Mouse (Mus musculus): Measurements from ENCODE around the gene Tpt1. TPM values are rescaled to one million over a fixed set of nuclear protein-coding genes. Genes with fewer than 3 reads are reported as not detected.
A peak's percentile ranks its signal among the peaks of the same experiment; 100 is the strongest.
"Not testable (repeated sequence)": the region's sequence is repeated elsewhere in the genome, so short reads cannot be mapped to it uniquely, and the experiment has no call there.

The Tpt1 gene
- polyA plus RNA-seq, 1 experiment from 2014 or later, result 1,034 TPM

DNA sequence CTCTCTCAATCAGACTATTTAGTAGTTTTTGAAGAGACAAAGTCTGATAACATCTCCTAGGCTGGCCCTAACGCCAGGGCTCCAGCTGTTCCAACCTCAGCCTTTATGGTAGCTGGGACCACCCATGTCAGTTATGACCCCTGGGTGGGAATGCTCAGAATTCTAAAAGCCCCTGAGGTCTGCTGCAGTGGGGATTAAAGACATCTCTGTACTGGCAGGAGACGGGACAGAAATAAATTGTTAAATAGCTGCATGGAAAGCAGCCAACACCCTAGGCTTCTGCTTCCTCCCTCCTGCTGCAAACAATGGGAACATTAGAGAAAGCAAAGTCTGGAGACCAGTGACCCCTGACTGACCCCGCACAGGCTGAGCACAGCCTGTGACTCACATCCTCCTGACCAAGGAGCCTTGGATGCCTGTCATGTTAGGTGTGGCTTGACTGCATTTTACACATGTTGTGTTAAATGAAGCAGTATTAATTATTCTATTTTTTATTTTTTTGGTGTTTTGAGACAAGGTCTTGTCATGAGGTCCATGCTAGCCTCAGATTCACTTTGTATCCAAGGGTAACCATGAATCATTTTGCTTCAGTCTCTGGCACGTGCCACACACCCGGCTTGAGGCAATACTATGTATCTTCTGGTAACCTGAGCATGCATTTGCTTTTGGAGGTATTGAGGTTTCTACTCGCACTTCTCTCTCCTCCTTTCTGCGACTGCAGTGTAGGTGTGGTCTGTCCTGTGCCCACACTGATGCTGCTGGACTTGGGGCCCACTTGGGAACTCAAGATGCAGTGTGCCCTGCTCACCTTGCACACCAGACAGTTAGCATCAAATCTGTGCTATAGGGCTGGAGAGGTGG, 18.9 kb downstream of the Tpt1 start:
- Histone ChIP-seq H3K4me2 (no peak overlapping the region), H3K27ac (ENCODE audit: low read depth, low read length) (peak overlapping the region; percentile 38; the same call in 1 of the 2 replicates), H3K9ac (ENCODE audit: low read depth, low read length) (no peak overlapping the region), H3K27me3 (replicated peaks; ENCODE audit: control insufficient read depth, insufficient read depth, low read length) (no peaks in the 10 kb centered on the region), H3K9me3 (ENCODE audit: control insufficient read depth, low read length) (no peaks in the 10 kb centered on the region), H3K36me3 (ENCODE audit: control insufficient read depth, insufficient read depth, low read length) (no peaks in the 10 kb centered on the region), H3K4me1 (replicated peaks; ENCODE audit: control insufficient read depth, insufficient read depth, low read length) (no peaks in the 10 kb centered on the region), H3K4me3 (ENCODE audit: low read depth, low read length) (no peak overlapping the region)
- no peak for DNase-seq (ENCODE audit: low spot score)
- ATAC-seq (replicated peaks; ENCODE audit: low FRiP score), result peak; percentile 56; the same call in 1 of the 2 replicates
- WGBS, result 39% methylated on average over 7 of the region's 7 CpGs

DNA sequence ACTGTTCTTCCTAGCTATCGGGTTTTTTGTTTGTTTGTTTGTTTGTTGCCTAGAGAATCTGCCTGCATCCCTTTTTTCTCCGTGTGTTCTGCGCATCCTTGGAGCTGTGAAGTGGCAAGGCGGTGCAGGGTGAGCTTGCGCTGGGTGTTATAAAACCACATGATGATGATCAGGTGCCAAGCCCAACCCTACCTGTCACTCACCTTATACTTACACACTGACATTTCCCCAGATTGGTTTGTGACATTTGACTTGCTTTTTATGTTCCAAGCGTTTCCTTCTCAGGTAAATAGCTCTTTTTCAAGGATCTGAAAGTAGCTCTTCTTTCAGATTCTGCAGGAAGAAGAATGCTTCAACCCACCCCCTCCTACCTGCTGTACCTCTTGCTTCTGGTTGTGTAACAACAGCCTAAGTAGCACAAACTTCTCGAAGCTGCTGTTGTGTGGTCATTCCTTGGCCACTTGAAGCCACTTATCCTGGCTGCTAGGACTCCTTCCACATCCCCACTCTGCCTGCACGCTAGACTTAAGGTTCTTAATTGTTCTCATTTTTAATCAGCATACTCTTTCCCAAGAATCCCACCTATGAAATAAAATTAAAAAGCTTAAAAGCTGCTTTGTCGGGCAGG, 21.9 kb downstream of the Tpt1 start:
- Histone ChIP-seq H3K4me2 (no peak overlapping the region), H3K9me3 (ENCODE audit: control insufficient read depth, low read length) (0 out of 2 replicates have a peak, but pooled peaks cover 2% of the 10 kb centered on the region), H3K36me3 (ENCODE audit: control insufficient read depth, insufficient read depth, low read length) (no peaks in the 10 kb centered on the region), H3K27me3 (replicated peaks; ENCODE audit: control insufficient read depth, insufficient read depth, low read length) (no peaks in the 10 kb centered on the region), H3K27ac (ENCODE audit: low read depth, low read length) (no peak overlapping the region), H3K9ac (ENCODE audit: low read depth, low read length) (no peak overlapping the region), H3K4me3 (ENCODE audit: low read depth, low read length) (no peak overlapping the region), H3K4me1 (replicated peaks; ENCODE audit: control insufficient read depth, insufficient read depth, low read length) (no peaks in the 10 kb centered on the region)
- ATAC-seq (replicated peaks; ENCODE audit: low FRiP score) (no peak), DNase-seq (ENCODE audit: low spot score) (no peak)
- 75% methylated on average over 9 of the region's 9 CpGs for WGBS

DNA sequence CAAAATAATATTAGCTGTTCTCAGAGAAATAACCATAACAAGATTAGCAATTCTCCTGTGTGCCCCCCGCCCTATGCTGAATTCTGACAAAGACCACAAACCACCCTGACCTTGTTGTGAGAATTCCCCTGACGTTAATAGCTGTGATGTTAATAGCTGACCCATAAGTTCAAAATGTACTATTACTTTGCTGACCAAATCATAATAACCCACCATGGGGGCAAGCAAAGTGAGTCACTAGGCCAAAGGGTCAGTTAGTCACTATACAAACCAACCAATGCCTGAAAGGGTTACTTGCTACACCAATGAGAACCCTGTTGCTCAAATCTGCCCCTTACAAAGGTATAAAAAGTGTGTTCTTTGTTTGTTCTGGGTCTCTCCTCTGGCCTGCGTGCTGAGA, 23.1 kb downstream of the Tpt1 start:
- H3K9ac ChIP-seq (ENCODE audit: low read depth, low read length); H3K27ac ChIP-seq (ENCODE audit: low read depth, low read length); H3K4me2 ChIP-seq; H3K9me3 ChIP-seq (ENCODE audit: control insufficient read depth, low read length); H3K27me3 ChIP-seq (replicated peaks; ENCODE audit: control insufficient read depth, insufficient read depth, low read length); H3K4me3 ChIP-seq (ENCODE audit: low read depth, low read length); H3K4me1 ChIP-seq (replicated peaks; ENCODE audit: control insufficient read depth, insufficient read depth, low read length); DNase-seq (ENCODE audit: low spot score); H3K36me3 ChIP-seq (ENCODE audit: control insufficient read depth, insufficient read depth, low read length); ATAC-seq (replicated peaks; ENCODE audit: low FRiP score): not testable (repeated sequence)
- WGBS, result 66% methylated on average over 3 of the region's 3 CpGs

DNA sequence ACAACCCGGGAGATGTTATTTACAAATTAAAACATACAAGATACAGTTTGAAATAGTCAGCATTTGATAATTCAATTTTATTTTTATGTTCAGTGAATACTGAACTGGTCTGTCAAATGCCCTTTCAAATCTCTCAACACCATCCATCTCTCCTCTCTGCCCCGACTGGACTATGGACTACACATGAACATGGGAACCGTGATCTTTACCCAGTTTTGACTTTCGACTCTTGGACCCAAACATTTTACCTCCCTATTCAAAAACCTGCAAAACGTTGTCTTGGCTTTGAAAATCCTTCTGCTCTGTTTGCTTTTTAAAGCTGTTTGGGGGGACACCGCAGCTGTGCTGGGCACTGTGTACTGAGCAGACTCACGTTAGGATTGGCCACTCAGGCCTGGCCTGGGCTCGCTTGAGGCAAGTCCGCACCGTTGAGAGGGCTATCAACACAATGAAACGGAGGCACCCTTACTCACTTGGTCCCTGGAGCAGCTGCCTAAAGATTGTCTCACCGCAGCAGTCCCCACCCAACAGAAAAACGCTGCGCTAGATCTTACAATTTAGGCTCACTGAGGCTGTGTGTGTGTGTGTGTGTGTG, 25.0 kb downstream of the Tpt1 start:
- H3K9me3 ChIP-seq (ENCODE audit: control insufficient read depth, low read length), result 0 out of 2 replicates have a peak, but pooled peaks cover 3% of the 10 kb centered on the region
- H3K36me3 ChIP-seq (ENCODE audit: control insufficient read depth, insufficient read depth, low read length), result no peaks in the 10 kb centered on the region
- WGBS, result 73% methylated on average over 14 of the region's 14 CpGs
- no peak overlapping the region for H3K4me2 ChIP-seq
- no peak overlapping the region for H3K4me3 ChIP-seq (ENCODE audit: low read depth, low read length)
- H3K4me1 ChIP-seq (replicated peaks; ENCODE audit: control insufficient read depth, insufficient read depth, low read length), result no peaks in the 10 kb centered on the region
- H3K9ac ChIP-seq (ENCODE audit: low read depth, low read length), result no peak overlapping the region
- no peak overlapping the region for H3K27ac ChIP-seq (ENCODE audit: low read depth, low read length)
- H3K27me3 ChIP-seq (replicated peaks; ENCODE audit: control insufficient read depth, insufficient read depth, low read length), result no peaks in the 10 kb centered on the region
- ATAC-seq (replicated peaks; ENCODE audit: low FRiP score), result no peak
- DNase-seq (ENCODE audit: low spot score), result no peak

DNA sequence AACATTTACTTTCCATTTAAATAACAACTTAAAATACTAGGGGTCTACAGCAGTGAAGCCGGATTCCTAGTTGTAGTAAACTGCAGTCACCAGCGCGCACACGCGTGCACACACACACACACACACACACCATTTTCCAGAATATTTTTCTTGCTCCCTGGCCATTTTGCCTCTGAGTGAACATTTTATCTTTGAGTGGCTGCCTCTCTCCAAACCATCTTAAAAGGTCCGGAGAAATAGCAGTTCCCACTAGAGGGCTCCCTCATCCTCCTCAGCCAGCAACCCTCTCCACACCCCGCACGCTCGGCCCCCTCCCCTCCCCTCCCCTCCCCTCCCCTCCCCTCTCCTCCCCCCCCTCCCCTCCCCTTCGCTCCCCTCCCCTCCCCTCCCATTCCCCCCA, 25.7 kb downstream of the Tpt1 start:
- no peak overlapping the region for H3K4me3 ChIP-seq (ENCODE audit: low read depth, low read length)
- no peaks in the 10 kb centered on the region for H3K36me3 ChIP-seq (ENCODE audit: control insufficient read depth, insufficient read depth, low read length)
- H3K27ac ChIP-seq (ENCODE audit: low read depth, low read length), result no peak overlapping the region
- no peaks in the 10 kb centered on the region for H3K4me1 ChIP-seq (replicated peaks; ENCODE audit: control insufficient read depth, insufficient read depth, low read length)
- no peaks in the 10 kb centered on the region for H3K27me3 ChIP-seq (replicated peaks; ENCODE audit: control insufficient read depth, insufficient read depth, low read length)
- peak overlapping the region; percentile 43 for H3K4me2 ChIP-seq
- H3K9ac ChIP-seq (ENCODE audit: low read depth, low read length), result no peak overlapping the region
- H3K9me3 ChIP-seq (ENCODE audit: control insufficient read depth, low read length), result 0 out of 2 replicates have a peak, but pooled peaks cover 3% of the 10 kb centered on the region
- ATAC-seq (replicated peaks; ENCODE audit: low FRiP score) (peak; percentile 36; the same call in 1 of the 2 replicates), DNase-seq (ENCODE audit: low spot score) (no peak)
- 20% methylated on average over 9 of the region's 10 CpGs for WGBS

DNA sequence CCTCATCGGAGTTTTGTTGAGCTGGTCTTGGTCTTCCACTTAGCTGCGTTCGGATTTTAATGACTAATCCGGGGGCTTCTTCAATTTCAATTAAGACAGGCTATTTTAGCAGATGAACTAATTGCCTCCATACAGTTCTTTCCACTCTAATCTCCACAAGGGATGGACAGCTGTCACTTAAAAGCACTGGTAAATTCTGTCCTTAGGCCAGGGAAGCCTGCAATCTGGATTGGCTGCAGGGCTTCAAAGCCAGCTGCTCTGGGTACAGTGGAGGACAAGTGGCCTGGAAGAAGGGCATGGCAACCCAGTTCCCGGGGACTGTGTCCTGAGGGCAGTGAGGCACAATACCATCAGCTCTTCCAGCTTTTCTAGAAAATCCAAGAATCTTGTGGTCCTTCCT, 26.2 kb downstream of the Tpt1 start:
- ATAC-seq (replicated peaks; ENCODE audit: low FRiP score) (no peak), DNase-seq (ENCODE audit: low spot score) (no peak)
- Histone ChIP-seq H3K4me2 (no peak overlapping the region), H3K27ac (ENCODE audit: low read depth, low read length) (no peak overlapping the region), H3K9ac (ENCODE audit: low read depth, low read length) (no peak overlapping the region), H3K27me3 (replicated peaks; ENCODE audit: control insufficient read depth, insufficient read depth, low read length) (no peaks in the 10 kb centered on the region), H3K9me3 (ENCODE audit: control insufficient read depth, low read length) (0 out of 2 replicates have a peak, but pooled peaks cover 3% of the 10 kb centered on the region), H3K36me3 (ENCODE audit: control insufficient read depth, insufficient read depth, low read length) (no peaks in the 10 kb centered on the region), H3K4me1 (replicated peaks; ENCODE audit: control insufficient read depth, insufficient read depth, low read length) (no peaks in the 10 kb centered on the region), H3K4me3 (ENCODE audit: low read depth, low read length) (no peak overlapping the region)
- 19% methylated on average over 4 of the region's 5 CpGs for WGBS

DNA sequence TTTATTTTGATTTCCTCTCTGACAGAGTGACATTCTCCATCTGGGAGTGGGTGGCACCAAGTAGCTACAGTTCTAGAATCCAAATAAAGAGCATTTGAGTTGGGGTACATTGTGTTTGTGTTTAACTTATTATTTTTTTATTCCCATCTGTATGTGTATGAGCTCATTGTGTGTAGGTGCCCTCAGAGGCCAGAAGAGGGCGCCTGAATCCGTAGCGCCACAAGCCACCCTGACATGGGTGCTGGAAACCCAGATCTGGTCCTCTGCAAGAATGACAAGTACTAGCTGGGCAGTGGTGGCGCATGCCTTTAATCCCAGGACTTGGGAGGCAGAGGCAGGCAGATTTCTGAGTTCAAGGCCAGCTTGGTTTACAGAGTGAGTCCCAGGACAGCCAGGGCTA, 26.9 kb downstream of the Tpt1 start:
- DNase-seq (ENCODE audit: low spot score) (no peak), ATAC-seq (replicated peaks; ENCODE audit: low FRiP score) (no peak)
- no peaks in the 10 kb centered on the region for H3K4me1 ChIP-seq (replicated peaks; ENCODE audit: control insufficient read depth, insufficient read depth, low read length)
- 86% methylated on average over 4 of the region's 4 CpGs for WGBS
- no peaks in the 10 kb centered on the region for H3K27me3 ChIP-seq (replicated peaks; ENCODE audit: control insufficient read depth, insufficient read depth, low read length)
- 0 out of 2 replicates have a peak, but pooled peaks cover 3% of the 10 kb centered on the region for H3K9me3 ChIP-seq (ENCODE audit: control insufficient read depth, low read length)
- H3K9ac ChIP-seq (ENCODE audit: low read depth, low read length), result no peak overlapping the region
- H3K4me3 ChIP-seq (ENCODE audit: low read depth, low read length), result no peak overlapping the region
- H3K27ac ChIP-seq (ENCODE audit: low read depth, low read length), result no peak overlapping the region
- H3K36me3 ChIP-seq (ENCODE audit: control insufficient read depth, insufficient read depth, low read length), result no peaks in the 10 kb centered on the region
- H3K4me2 ChIP-seq, result no peak overlapping the region

DNA sequence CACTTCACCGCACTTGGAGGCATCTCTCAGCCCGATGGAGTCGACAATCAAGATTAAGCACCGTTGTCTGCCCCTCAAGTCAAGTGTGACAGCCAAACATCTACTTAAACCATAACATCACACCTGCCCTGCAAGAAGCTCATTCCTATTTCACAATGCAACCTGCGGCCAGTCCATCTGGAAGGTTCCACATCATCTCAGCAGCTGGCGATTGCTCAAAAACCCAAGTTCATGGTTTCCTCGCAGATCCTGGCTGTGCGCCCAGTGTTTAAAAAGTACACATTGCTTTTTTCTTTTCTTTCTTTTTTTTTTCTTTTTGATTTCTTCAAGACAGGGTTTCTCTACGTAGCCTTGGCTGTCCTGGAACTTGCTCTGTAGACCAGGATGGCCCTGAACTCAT, 28.7 kb downstream of the Tpt1 start:
- no peaks in the 10 kb centered on the region for H3K4me1 ChIP-seq (replicated peaks; ENCODE audit: control insufficient read depth, insufficient read depth, low read length)
- no peak overlapping the region for H3K4me3 ChIP-seq (ENCODE audit: low read depth, low read length)
- no peak overlapping the region for H3K27ac ChIP-seq (ENCODE audit: low read depth, low read length)
- H3K9me3 ChIP-seq (ENCODE audit: control insufficient read depth, low read length), result 0 out of 2 replicates have a peak, but pooled peaks cover 3% of the 10 kb centered on the region
- H3K27me3 ChIP-seq (replicated peaks; ENCODE audit: control insufficient read depth, insufficient read depth, low read length), result no peaks in the 10 kb centered on the region
- no peak for DNase-seq (ENCODE audit: low spot score)
- no peak overlapping the region for H3K9ac ChIP-seq (ENCODE audit: low read depth, low read length)
- no peak overlapping the region for H3K4me2 ChIP-seq
- no peaks in the 10 kb centered on the region for H3K36me3 ChIP-seq (ENCODE audit: control insufficient read depth, insufficient read depth, low read length)
- no peak for ATAC-seq (replicated peaks; ENCODE audit: low FRiP score)
- WGBS, result 89% methylated on average over 9 of the region's 9 CpGs
